11 mouse cellular contexts compared by ENCODE assay signal in the genomic region with DNA sequence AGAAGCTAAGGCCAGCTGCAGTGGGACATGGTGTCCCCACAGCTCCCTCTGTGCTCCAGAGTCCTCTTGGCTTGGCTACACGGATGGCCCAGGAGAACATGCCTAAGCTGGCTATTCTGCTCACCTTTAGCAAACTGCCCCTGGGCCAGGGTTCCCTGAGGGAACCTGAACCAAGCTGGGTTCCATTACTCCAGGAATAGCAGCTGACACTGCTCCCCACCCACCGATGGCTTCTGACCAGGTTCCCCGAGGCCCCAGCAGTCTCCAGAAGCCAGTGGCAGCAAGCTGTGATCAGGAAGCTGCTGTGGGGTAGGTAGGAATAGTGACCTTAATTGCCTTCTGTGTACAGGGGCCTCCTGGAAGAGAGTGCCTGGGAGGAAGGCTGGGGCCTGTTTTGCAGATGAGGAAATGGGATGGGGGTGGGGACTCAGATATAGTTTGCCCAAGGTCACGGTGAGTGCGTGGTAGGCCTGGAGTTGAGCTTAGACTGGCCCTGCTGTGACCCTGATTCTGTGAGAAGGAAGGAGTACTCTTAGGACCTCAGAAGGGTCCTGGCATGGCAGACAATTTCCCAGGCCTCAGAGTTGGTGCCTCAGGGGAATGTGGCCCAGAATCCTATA. TPM values are rescaled to one million over a fixed set of nuclear protein-coding genes. Genes with fewer than 3 reads are reported as not detected.
A peak's percentile ranks its signal among the peaks of the same experiment; 100 is the strongest.
DNase-seq lines count a peak whose midpoint lies in the region; ATAC-seq and TF ChIP-seq lines count a peak whose summit lies in the region.
"Had no signal": no experiment of that assay in that cellular context is flagged by ENCODE, and none has a peak within 500 bp of the region (broad histone marks: within the 10 kb centered on the region; RNA-seq: fewer than 3 reads in every experiment).

No protein-coding gene starts in this region.

- H3K9me3 ChIP-seq in lung, embryonic 14.5 days (ENCODE audit: low read depth, low read length), result no peaks in the 10 kb centered on the region
- H3K9me3 ChIP-seq in embryonic facial prominence, embryonic 15.5 days (replicated peaks), result no peaks in the 10 kb centered on the region
- no peaks in the 10 kb centered on the region for H3K9me3 ChIP-seq in intestine, embryonic 15.5 days
- no peaks in the 10 kb centered on the region for H3K9me3 ChIP-seq in stomach, embryonic 14.5 days (ENCODE audit: control insufficient read depth, low read depth, low read length)

- no peaks in the 10 kb centered on the region for H3K36me3 ChIP-seq in lung, embryonic 14.5 days (ENCODE audit: insufficient read depth)
- no peaks in the 10 kb centered on the region for H3K36me3 ChIP-seq in embryonic facial prominence, embryonic 15.5 days
- H3K36me3 ChIP-seq in intestine, embryonic 15.5 days, result no peaks in the 10 kb centered on the region
- no peaks in the 10 kb centered on the region for H3K36me3 ChIP-seq in stomach, embryonic 14.5 days (ENCODE audit: control insufficient read depth, insufficient read depth, low read length)

- H3K4me2 ChIP-seq in lung, embryonic 14.5 days, result no peak overlapping the region
- H3K4me2 ChIP-seq in embryonic facial prominence, embryonic 15.5 days (replicated peaks), result no peak overlapping the region
- H3K4me2 ChIP-seq in intestine, embryonic 15.5 days (replicated peaks), result no peak overlapping the region
- H3K4me2 ChIP-seq in stomach, embryonic 14.5 days (replicated peaks; ENCODE audit: low read depth, low read length), result no peak overlapping the region

- no peak for ATAC-seq in lung, embryonic 14.5 days (ENCODE audit: insufficient read depth)
- ATAC-seq in embryonic facial prominence, embryonic 15.5 days (ENCODE audit: insufficient number of reproducible peaks, low FRiP score, low TSS enrichment, low read depth), result no peak
- ATAC-seq in intestine, embryonic 15.5 days, result peak; percentile 57
- ATAC-seq in stomach, embryonic 14.5 days (ENCODE audit: insufficient number of reproducible peaks, insufficient read depth, low FRiP score, low read depth), result no peak
- ATAC-seq: hindbrain, embryonic 16.5 days had no signal

- H3K4me1 ChIP-seq in lung, embryonic 14.5 days (ENCODE audit: insufficient read depth), result peaks cover 37% of the 10 kb centered on the region
- H3K4me1 ChIP-seq in embryonic facial prominence, embryonic 15.5 days, result peaks cover 51% of the 10 kb centered on the region
- peaks cover 46% of the 10 kb centered on the region for H3K4me1 ChIP-seq in intestine, embryonic 15.5 days (replicated peaks)
- peaks cover 54% of the 10 kb centered on the region for H3K4me1 ChIP-seq in stomach, embryonic 14.5 days (ENCODE audit: control insufficient read depth, insufficient read depth, low read length)

- no peak for TF ChIP-seq CTCF in lung, embryonic 14.5 days (IDR thresholded peaks at IDR 0.05; ENCODE audit: low read depth)

- H3K27me3 ChIP-seq in lung, embryonic 14.5 days (ENCODE audit: insufficient read depth, low read length), result no peaks in the 10 kb centered on the region
- H3K27me3 ChIP-seq in embryonic facial prominence, embryonic 15.5 days, result no peaks in the 10 kb centered on the region
- H3K27me3 ChIP-seq in intestine, embryonic 15.5 days (replicated peaks), result no peaks in the 10 kb centered on the region
- H3K27me3 ChIP-seq in stomach, embryonic 14.5 days (ENCODE audit: control insufficient read depth, insufficient read depth, low read length), result no peaks in the 10 kb centered on the region

- 40% methylated on average over 5 of the region's 5 CpGs for WGBS in lung, embryonic 14.5 days
- WGBS in embryonic facial prominence, embryonic 15.5 days, result 25% methylated on average over 5 of the region's 5 CpGs
- 22% methylated on average over 5 of the region's 5 CpGs for WGBS in intestine, embryonic 15.5 days
- 28% methylated on average over 5 of the region's 5 CpGs for WGBS in stomach, embryonic 14.5 days

- H3K9ac ChIP-seq in lung, embryonic 14.5 days, result no peak overlapping the region
- H3K9ac ChIP-seq in embryonic facial prominence, embryonic 15.5 days, result no peak overlapping the region
- no peak overlapping the region for H3K9ac ChIP-seq in intestine, embryonic 15.5 days
- H3K9ac ChIP-seq in stomach, embryonic 14.5 days (replicated peaks; ENCODE audit: low read depth, low read length), result no peak overlapping the region

- no peak for DNase-seq in lung, embryonic 14.5 days
- DNase-seq in lung, postnatal 4 days, result no peak
- no peak for DNase-seq in natural killer cell, adult 2 months (ENCODE audit: low spot score in 2 of 2)
- no peak for DNase-seq in spleen, adult 18-20 months
- DNase-seq in ovary, adult 18-20 months (ENCODE audit: low spot score), result no peak
- DNase-seq: cerebellum, adult 8-10 months; lung, adult 18-20 months had no signal

- H3K27ac ChIP-seq in lung, embryonic 14.5 days (ENCODE audit: low read depth), result peak overlapping the region; percentile 76
- 0 out of 2 replicates have a peak overlapping the region, but pooled peaks have one; percentile 76 for H3K27ac ChIP-seq in embryonic facial prominence, embryonic 15.5 days (replicated peaks)
- peak overlapping the region; percentile 23; the same call in 1 of the 2 replicates for H3K27ac ChIP-seq in intestine, embryonic 15.5 days
- peak overlapping the region; percentile 63 for H3K27ac ChIP-seq in stomach, embryonic 14.5 days (ENCODE audit: low read length)

- H3K4me3 ChIP-seq in lung, embryonic 14.5 days (ENCODE audit: low read depth, low read length), result no peak overlapping the region
- no peak overlapping the region for H3K4me3 ChIP-seq in embryonic facial prominence, embryonic 15.5 days (replicated peaks)
- no peak overlapping the region for H3K4me3 ChIP-seq in intestine, embryonic 15.5 days (replicated peaks)
- no peak overlapping the region for H3K4me3 ChIP-seq in stomach, embryonic 14.5 days (ENCODE audit: low read depth, low read length)

RNA-seq across cellular contexts. Expression of gene Coa7, which starts 20.4 kb away (rescaled TPM):
- 50.1 and 52.9 TPM in 2 replicates for polyA plus RNA-seq in lung, embryonic 14.5 days (2014; fragmentation: Nextera tagmentation; extraction: Ambion mirVana)
- polyA plus RNA-seq in embryonic facial prominence, embryonic 15.5 days (2015; fragmentation: Nextera tagmentation; extraction: Ambion mirVana), result 39.9 and 42.9 TPM in 2 replicates
- 65.2 and 65.3 TPM in 2 replicates for polyA plus RNA-seq in intestine, embryonic 15.5 days (2015; fragmentation: Nextera tagmentation; extraction: Ambion mirVana)
- polyA plus RNA-seq in stomach, embryonic 14.5 days (2014; fragmentation: Nextera tagmentation; extraction: Ambion mirVana), result 46.3 and 48.0 TPM in 2 replicates

RNA-seq across cellular contexts. Expression of gene Shisal2a, which starts 34.8 kb away (rescaled TPM):
- 0.34 TPM in 1 of 2 replicates, not detected in the other for polyA plus RNA-seq in lung, embryonic 14.5 days (2014; fragmentation: Nextera tagmentation; extraction: Ambion mirVana)
- polyA plus RNA-seq in embryonic facial prominence, embryonic 15.5 days (2015; fragmentation: Nextera tagmentation; extraction: Ambion mirVana), result 3.6 and 3.8 TPM in 2 replicates
- polyA plus RNA-seq in intestine, embryonic 15.5 days (2015; fragmentation: Nextera tagmentation; extraction: Ambion mirVana), result 1.3 and 1.6 TPM in 2 replicates
- polyA plus RNA-seq in stomach, embryonic 14.5 days (2014; fragmentation: Nextera tagmentation; extraction: Ambion mirVana), result 2.0 and 2.8 TPM in 2 replicates

RNA-seq across cellular contexts. Expression of gene Zyg11b, which starts 47.5 kb away (rescaled TPM):
- 16.5 and 16.6 TPM in 2 replicates for polyA plus RNA-seq in lung, embryonic 14.5 days (2014; fragmentation: Nextera tagmentation; extraction: Ambion mirVana)
- polyA plus RNA-seq in embryonic facial prominence, embryonic 15.5 days (2015; fragmentation: Nextera tagmentation; extraction: Ambion mirVana), result 10.7 and 11.5 TPM in 2 replicates
- polyA plus RNA-seq in intestine, embryonic 15.5 days (2015; fragmentation: Nextera tagmentation; extraction: Ambion mirVana), result 8.3 and 8.6 TPM in 2 replicates
- 15.1 and 18.1 TPM in 2 replicates for polyA plus RNA-seq in stomach, embryonic 14.5 days (2014; fragmentation: Nextera tagmentation; extraction: Ambion mirVana)

RNA-seq across cellular contexts. Expression of gene Gpx7, which starts 58.4 kb away (rescaled TPM):
- 70.3 and 82.4 TPM in 2 replicates for polyA plus RNA-seq in lung, embryonic 14.5 days (2014; fragmentation: Nextera tagmentation; extraction: Ambion mirVana)
- polyA plus RNA-seq in embryonic facial prominence, embryonic 15.5 days (2015; fragmentation: Nextera tagmentation; extraction: Ambion mirVana), result 114 and 120 TPM in 2 replicates
- 37.5 and 42.6 TPM in 2 replicates for polyA plus RNA-seq in intestine, embryonic 15.5 days (2015; fragmentation: Nextera tagmentation; extraction: Ambion mirVana)
- polyA plus RNA-seq in stomach, embryonic 14.5 days (2014; fragmentation: Nextera tagmentation; extraction: Ambion mirVana), result 65.4 and 65.8 TPM in 2 replicates

Comparison
In these comparisons a context has a peak if more than half of its experiments do, and no peak if none do; other contexts are left out.
1. H3K27ac ChIP-seq: peak in every context shown above with its lines; median percentile 76 in lung, embryonic 14.5 days; 76 in embryonic facial prominence, embryonic 15.5 days; 63 in stomach, embryonic 14.5 days; 23 in intestine, embryonic 15.5 days.